Mouse (Mus musculus): ENCODE data around the gene Slpi.
"Not testable (repeated sequence)": the region's sequence is repeated elsewhere in the genome, so short reads cannot be mapped to it uniquely, and the experiment has no call there.

The Slpi gene

GRCm38 (mm10) chr2:164373187-164373586, 15.7 kb downstream of the Slpi start:
- DNase-seq, result no peak

- no peak for DNase-seq
Measured at GRCm38 (mm10) chr2:164372408-164373053, 16.4 kb downstream of the Slpi start.

- DNase-seq, result no peak
Measured at GRCm38 (mm10) chr2:164371371-164371770, 17.5 kb downstream of the Slpi start.

GRCm38 (mm10) chr2:164368620-164369105, 20.2 kb downstream of the Slpi start:
- no peak for DNase-seq

GRCm38 (mm10) chr2:164366947-164367346, 21.9 kb downstream of the Slpi start:
- DNase-seq, result no peak

- no peak for DNase-seq
Measured at GRCm38 (mm10) chr2:164360974-164361657, 27.8 kb downstream of the Slpi start.

- DNase-seq, result no peak
Measured at GRCm38 (mm10) chr2:164359668-164360067, 29.2 kb downstream of the Slpi start.

- DNase-seq, result no peak
Measured at GRCm38 (mm10) chr2:164359031-164359430, 29.9 kb downstream of the Slpi start.

GRCm38 (mm10) chr2:164358373-164358772, 30.5 kb downstream of the Slpi start:
- DNase-seq, result no peak

GRCm38 (mm10) chr2:164356177-164356967, 32.5 kb downstream of the Slpi start:
- DNase-seq, result no peak

GRCm38 (mm10) chr2:164353356-164353755, 35.5 kb downstream of the Slpi start:
- DNase-seq, result no peak

GRCm38 (mm10) chr2:164352697-164353096, 36.2 kb downstream of the Slpi start:
- DNase-seq, result no peak

GRCm38 (mm10) chr2:164348980-164349379, 39.9 kb downstream of the Slpi start:
- no peak for DNase-seq

GRCm38 (mm10) chr2:164347697-164348096, 41.2 kb downstream of the Slpi start:
- DNase-seq, result not testable (repeated sequence)

- not testable (repeated sequence) for DNase-seq
Measured at GRCm38 (mm10) chr2:164343732-164344131, 45.2 kb downstream of the Slpi start.

GRCm38 (mm10) chr2:164332440-164332839, 56.5 kb downstream of the Slpi start, which contains the start of gene Svs5:
Gene Svs5, plus strand, starts transcription at chr2:164332740.
- not testable (repeated sequence) for DNase-seq

- DNase-seq, result no peak
Measured at GRCm38 (mm10) chr2:164320983-164321382, 67.9 kb downstream of the Slpi start.

- DNase-seq, result not testable (repeated sequence)
Measured at GRCm38 (mm10) chr2:164316451-164316850, 72.4 kb downstream of the Slpi start, which contains the start of gene Svs6. Gene Svs6, plus strand, starts transcription at chr2:164316751.

GRCm38 (mm10) chr2:164315460-164315859, 73.4 kb downstream of the Slpi start:
- DNase-seq, result not testable (repeated sequence)

- no peak for DNase-seq
Measured at GRCm38 (mm10) chr2:164312599-164312998, 76.3 kb downstream of the Slpi start.
